Mouse (Mus musculus): ENCODE results near the gene Ccndbp1. TPM values are rescaled to one million over a fixed set of nuclear protein-coding genes. Genes with fewer than 3 reads are reported as not detected.
"Not testable (repeated sequence)": the region's sequence is repeated elsewhere in the genome, so short reads cannot be mapped to it uniquely, and the experiment has no call there.

The Ccndbp1 gene
- polyA plus RNA-seq, 1 experiment from 2014 or later: 98.9 TPM

GRCm38 (mm10) chr2:121009071-121009677 is 971 bp downstream of the Ccndbp1 start:
- Histone ChIP-seq H3K4me2 (ENCODE audit: low read depth, low read length) (peak overlapping the region; percentile 87), H3K36me3 (ENCODE audit: control insufficient read depth, insufficient read depth, low read length) (peaks cover 17% of the 10 kb centered on the region), H3K4me3 (ENCODE audit: low read depth, low read length) (peak overlapping the region; percentile 77), H3K27me3 (ENCODE audit: control insufficient read depth, insufficient read depth, low read length) (no peaks in the 10 kb centered on the region), H3K27ac (ENCODE audit: low read depth, low read length) (no peak overlapping the region), H3K9ac (replicated peaks; ENCODE audit: low read depth, low read length) (peak overlapping the region; percentile 65; the same call in 1 of the 2 replicates), H3K9me3 (ENCODE audit: control insufficient read depth, low read length) (no peaks in the 10 kb centered on the region), H3K4me1 (ENCODE audit: control insufficient read depth, insufficient read depth, low read length) (peaks cover 8% of the 10 kb centered on the region)
- ATAC-seq (ENCODE audit: low read depth): no peak
- 32% methylated on average over 5 of the region's 5 CpGs for WGBS

DNA sequence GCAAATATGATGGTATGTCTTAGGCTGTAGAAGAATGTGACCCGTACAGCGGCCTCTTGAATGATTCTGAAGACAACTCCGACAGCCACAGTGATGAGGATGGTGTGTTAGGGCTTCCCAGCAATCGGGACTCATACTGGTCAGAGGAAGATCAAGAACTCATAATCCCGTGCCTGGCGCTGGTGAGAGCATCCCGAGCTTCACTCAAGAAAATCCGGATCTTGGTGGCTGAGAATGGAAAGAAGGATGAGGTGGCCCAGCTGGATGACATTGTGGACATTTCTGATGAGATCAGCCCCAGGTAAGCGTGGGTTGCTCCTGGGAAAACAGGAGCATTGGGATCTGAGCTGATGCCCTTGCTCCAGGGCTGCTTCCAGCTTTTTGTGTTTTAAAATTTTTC is 4.5 kb downstream of the Ccndbp1 start:
- Histone ChIP-seq H3K9me3 (ENCODE audit: control insufficient read depth, low read length) (0 out of 2 replicates have a peak, but pooled peaks cover under 1% of the 10 kb centered on the region), H3K4me2 (ENCODE audit: low read depth, low read length) (no peak overlapping the region), H3K4me1 (ENCODE audit: control insufficient read depth, insufficient read depth, low read length) (peaks cover 8% of the 10 kb centered on the region), H3K9ac (replicated peaks; ENCODE audit: low read depth, low read length) (no peak overlapping the region), H3K4me3 (ENCODE audit: low read depth, low read length) (no peak overlapping the region), H3K27ac (ENCODE audit: low read depth, low read length) (no peak overlapping the region), H3K36me3 (ENCODE audit: control insufficient read depth, insufficient read depth, low read length) (peaks cover 40% of the 10 kb centered on the region), H3K27me3 (ENCODE audit: control insufficient read depth, insufficient read depth, low read length) (no peaks in the 10 kb centered on the region)
- no peak for ATAC-seq (ENCODE audit: low read depth)
- WGBS: 94% methylated on average over 9 of the region's 9 CpGs

DNA sequence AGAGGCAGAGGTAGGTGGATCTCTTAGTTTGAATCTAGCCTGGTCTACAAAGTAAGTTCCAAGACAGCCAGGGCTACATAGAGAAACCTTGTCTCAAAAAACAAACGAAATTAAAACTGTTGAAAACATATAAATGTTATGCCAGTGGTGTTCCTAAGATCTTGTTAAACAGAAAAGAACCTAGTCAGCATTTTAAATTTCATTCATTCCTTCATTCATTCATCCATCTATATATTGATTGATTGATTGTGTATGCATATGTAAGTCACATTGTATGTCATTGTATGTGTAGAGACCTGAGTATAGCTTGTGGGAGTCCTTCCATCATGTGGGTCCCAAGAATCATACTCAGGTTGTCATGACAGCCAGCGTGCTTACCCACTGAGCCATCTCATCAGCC is 7.3 kb downstream of the Ccndbp1 start:
- no peak for ATAC-seq (ENCODE audit: low read depth)
- no peak overlapping the region for H3K4me2 ChIP-seq (ENCODE audit: low read depth, low read length)
- no peak overlapping the region for H3K27ac ChIP-seq (ENCODE audit: low read depth, low read length)
- no peaks in the 10 kb centered on the region for H3K27me3 ChIP-seq (ENCODE audit: control insufficient read depth, insufficient read depth, low read length)
- H3K4me3 ChIP-seq (ENCODE audit: low read depth, low read length): no peak overlapping the region
- peaks cover 43% of the 10 kb centered on the region for H3K36me3 ChIP-seq (ENCODE audit: control insufficient read depth, insufficient read depth, low read length)
- WGBS: 94% methylated on average over 2 of the region's 2 CpGs
- H3K4me1 ChIP-seq (ENCODE audit: control insufficient read depth, insufficient read depth, low read length): no peaks in the 10 kb centered on the region
- H3K9me3 ChIP-seq (ENCODE audit: control insufficient read depth, low read length): 0 out of 2 replicates have a peak, but pooled peaks cover 3% of the 10 kb centered on the region
- no peak overlapping the region for H3K9ac ChIP-seq (replicated peaks; ENCODE audit: low read depth, low read length)

DNA sequence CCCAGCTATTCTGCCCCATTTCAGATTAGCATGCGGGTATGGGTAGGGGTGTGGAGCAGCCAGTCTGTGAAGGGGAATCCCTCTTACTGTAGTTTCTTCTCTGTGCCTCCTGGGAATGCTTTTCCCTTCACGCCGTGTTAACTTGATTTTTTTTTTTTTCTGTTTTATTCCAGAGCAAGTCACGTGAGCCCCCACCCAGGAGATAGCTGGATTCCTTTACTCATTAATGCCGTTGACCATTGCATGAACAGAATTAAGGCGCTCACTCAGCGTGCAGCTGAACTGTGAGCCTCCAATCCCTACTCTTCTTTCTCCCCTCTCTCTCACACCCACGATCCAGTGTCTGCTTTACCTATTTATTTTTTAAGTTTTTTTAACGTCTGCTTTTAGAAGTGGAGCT is 8.0 kb downstream of the Ccndbp1 start:
- no peaks in the 10 kb centered on the region for H3K27me3 ChIP-seq (ENCODE audit: control insufficient read depth, insufficient read depth, low read length)
- H3K36me3 ChIP-seq (ENCODE audit: control insufficient read depth, insufficient read depth, low read length): peaks cover 43% of the 10 kb centered on the region
- H3K4me3 ChIP-seq (ENCODE audit: low read depth, low read length): no peak overlapping the region
- H3K9ac ChIP-seq (replicated peaks; ENCODE audit: low read depth, low read length): no peak overlapping the region
- no peak overlapping the region for H3K27ac ChIP-seq (ENCODE audit: low read depth, low read length)
- 0 out of 2 replicates have a peak, but pooled peaks cover 3% of the 10 kb centered on the region for H3K9me3 ChIP-seq (ENCODE audit: control insufficient read depth, low read length)
- H3K4me2 ChIP-seq (ENCODE audit: low read depth, low read length): no peak overlapping the region
- ATAC-seq (ENCODE audit: low read depth): no peak
- no peaks in the 10 kb centered on the region for H3K4me1 ChIP-seq (ENCODE audit: control insufficient read depth, insufficient read depth, low read length)
- WGBS: 89% methylated on average over 9 of the region's 9 CpGs

DNA sequence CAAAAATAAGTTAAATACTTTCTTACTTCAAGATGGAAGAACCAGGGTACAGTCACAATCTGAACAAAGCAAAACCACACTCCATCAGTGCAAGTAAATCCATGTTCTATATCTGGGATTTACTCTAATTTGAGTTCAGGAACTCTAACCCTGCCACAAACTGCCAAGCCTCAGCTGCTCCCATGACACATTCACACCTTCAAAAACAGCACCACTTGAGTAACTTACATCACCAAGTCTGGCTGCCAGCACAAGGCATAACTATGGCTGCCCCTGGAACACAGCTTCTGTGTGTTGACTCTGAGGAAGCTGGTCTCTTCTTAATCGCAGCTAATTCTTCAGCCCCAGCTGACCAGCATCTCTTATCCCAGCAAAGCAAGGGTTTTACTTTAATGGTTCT is 8.9 kb downstream of the Ccndbp1 start:
- H3K36me3 ChIP-seq (ENCODE audit: control insufficient read depth, insufficient read depth, low read length): peaks cover 43% of the 10 kb centered on the region

GRCm38 (mm10) chr2:121022918-121023317 is 14.7 kb downstream of the Ccndbp1 start:
- H3K27me3 ChIP-seq (ENCODE audit: control insufficient read depth, insufficient read depth, low read length): no peaks in the 10 kb centered on the region
- no peak overlapping the region for H3K27ac ChIP-seq (ENCODE audit: low read depth, low read length)
- no peak overlapping the region for H3K4me3 ChIP-seq (ENCODE audit: low read depth, low read length)
- WGBS: 72% methylated on average over 5 of the region's 5 CpGs
- no peaks in the 10 kb centered on the region for H3K4me1 ChIP-seq (ENCODE audit: control insufficient read depth, insufficient read depth, low read length)
- no peak overlapping the region for H3K9ac ChIP-seq (replicated peaks; ENCODE audit: low read depth, low read length)
- peaks cover under 1% of the 10 kb centered on the region; the same call in 1 of the 2 replicates for H3K36me3 ChIP-seq (ENCODE audit: control insufficient read depth, insufficient read depth, low read length)
- H3K9me3 ChIP-seq (ENCODE audit: control insufficient read depth, low read length): no peaks in the 10 kb centered on the region
- H3K4me2 ChIP-seq (ENCODE audit: low read depth, low read length): no peak overlapping the region
- ATAC-seq (ENCODE audit: low read depth): no peak

More for the DNA sequence above, 8.9 kb downstream of the Ccndbp1 start:
- Histone ChIP-seq H3K9ac (replicated peaks; ENCODE audit: low read depth, low read length) (no peak overlapping the region), H3K27me3 (ENCODE audit: control insufficient read depth, insufficient read depth, low read length) (no peaks in the 10 kb centered on the region), H3K4me2 (ENCODE audit: low read depth, low read length) (no peak overlapping the region), H3K9me3 (ENCODE audit: control insufficient read depth, low read length) (0 out of 2 replicates have a peak, but pooled peaks cover 3% of the 10 kb centered on the region), H3K27ac (ENCODE audit: low read depth, low read length) (no peak overlapping the region), H3K4me1 (ENCODE audit: control insufficient read depth, insufficient read depth, low read length) (no peaks in the 10 kb centered on the region), H3K4me3 (ENCODE audit: low read depth, low read length) (no peak overlapping the region)
- WGBS: 97% methylated on average over 1 of the region's 1 CpGs
- no peak for ATAC-seq (ENCODE audit: low read depth)

- H3K27me3 ChIP-seq (ENCODE audit: control insufficient read depth, insufficient read depth, low read length): no peaks in the 10 kb centered on the region
- H3K9ac ChIP-seq (replicated peaks; ENCODE audit: low read depth, low read length): no peak within 1 kb of the TSS
- no peak within 1 kb of the TSS for H3K27ac ChIP-seq (ENCODE audit: low read depth, low read length)
- H3K9me3 ChIP-seq (ENCODE audit: control insufficient read depth, low read length): no peaks in the 10 kb centered on the region
- no peaks in the 10 kb centered on the region for H3K36me3 ChIP-seq (ENCODE audit: control insufficient read depth, insufficient read depth, low read length)
- H3K4me2 ChIP-seq (ENCODE audit: low read depth, low read length): no peak within 1 kb of the TSS
- H3K4me1 ChIP-seq (ENCODE audit: control insufficient read depth, insufficient read depth, low read length): no peaks in the 10 kb centered on the region
- no peak for ATAC-seq (ENCODE audit: low read depth)
- no peak within 1 kb of the TSS for H3K4me3 ChIP-seq (ENCODE audit: low read depth, low read length)
- WGBS: 74% methylated on average over 5 of the region's 5 CpGs
Measured at GRCm38 (mm10) chr2:121036733-121037341, 28.6 kb downstream of the Ccndbp1 start, which contains the start of gene Epb42. Gene Epb42 (minus strand): TSS chr2:121037072.

- H3K4me1 ChIP-seq (ENCODE audit: control insufficient read depth, insufficient read depth, low read length); ATAC-seq (ENCODE audit: low read depth): not testable (repeated sequence)
- 92% methylated on average over 1 of the region's 1 CpGs for WGBS
Measured at GRCm38 (mm10) chr2:121038851-121039250, 30.6 kb downstream of the Ccndbp1 start.

DNA sequence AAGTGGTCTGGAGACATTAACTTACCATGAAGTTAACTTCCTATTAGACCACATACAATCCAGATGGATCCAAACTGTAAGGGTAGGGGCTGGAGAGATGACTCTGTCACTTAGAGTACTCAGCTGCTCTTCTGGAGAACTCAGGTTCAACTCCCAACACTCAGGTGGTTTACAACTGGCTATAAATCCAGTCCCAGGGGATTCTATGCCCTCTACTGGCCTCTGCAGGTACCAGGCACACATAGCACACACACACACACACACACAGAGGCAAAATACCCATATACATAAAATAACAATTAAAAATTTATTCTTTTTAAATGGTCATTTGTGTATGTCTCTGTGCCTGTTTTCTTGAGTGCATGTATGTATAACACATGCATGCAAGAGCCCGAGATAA is 31.2 kb downstream of the Ccndbp1 start:
- Histone ChIP-seq H3K9ac (replicated peaks; ENCODE audit: low read depth, low read length) (no peak overlapping the region), H3K4me1 (ENCODE audit: control insufficient read depth, insufficient read depth, low read length) (no peaks in the 10 kb centered on the region), H3K4me3 (ENCODE audit: low read depth, low read length) (no peak overlapping the region), H3K9me3 (ENCODE audit: control insufficient read depth, low read length) (no peaks in the 10 kb centered on the region), H3K27ac (ENCODE audit: low read depth, low read length) (no peak overlapping the region), H3K4me2 (ENCODE audit: low read depth, low read length) (no peak overlapping the region), H3K36me3 (ENCODE audit: control insufficient read depth, insufficient read depth, low read length) (no peaks in the 10 kb centered on the region), H3K27me3 (ENCODE audit: control insufficient read depth, insufficient read depth, low read length) (no peaks in the 10 kb centered on the region)
- no peak for ATAC-seq (ENCODE audit: low read depth)
- WGBS: 100% methylated on average over 1 of the region's 1 CpGs

More at GRCm38 (mm10) chr2:121038851-121039250, 30.6 kb downstream of the Ccndbp1 start:
- H3K4me2 ChIP-seq (ENCODE audit: low read depth, low read length); H3K9ac ChIP-seq (replicated peaks; ENCODE audit: low read depth, low read length); H3K36me3 ChIP-seq (ENCODE audit: control insufficient read depth, insufficient read depth, low read length); H3K9me3 ChIP-seq (ENCODE audit: control insufficient read depth, low read length); H3K27me3 ChIP-seq (ENCODE audit: control insufficient read depth, insufficient read depth, low read length); H3K27ac ChIP-seq (ENCODE audit: low read depth, low read length); H3K4me3 ChIP-seq (ENCODE audit: low read depth, low read length): not testable (repeated sequence)
